Mouse (Mus musculus) ES-Bruce4 (cell line): ENCODE results near the gene Grcc10.

Experiments
- CTCF ChIP-seq: IDR thresholded peaks from one replicate; pipeline ENCODE4 v1.8.1; 2011; ENCODE audit warnings: low read depth, low read length
- EP300 ChIP-seq: IDR thresholded peaks from 2 replicates; pipeline ENCODE4 v1.6.1; 2011; ENCODE audit warnings: low read depth, low read length; ENCODE audit not compliant: insufficient read depth
- POLR2A ChIP-seq: IDR thresholded peaks from one replicate; pipeline ENCODE4 v1.8.1; 2011; ENCODE audit warnings: low read length; ENCODE audit not compliant: insufficient read depth

GRCm38 (mm10) chr6:124780917-124781316 lies 39.7 kb upstream of the Grcc10 start:
- TF ChIP-seq CTCF (no peak), POLR2A (no peak), EP300 (no peak)
